Mouse (Mus musculus) CD4-positive naive resting alpha-beta T cell, adult 57 days (primary cell): ENCODE results near the gene Ppwd1. TPM values are rescaled to one million over a fixed set of nuclear protein-coding genes. Genes with fewer than 3 reads are reported as not detected.

Source experiments
- total RNA-seq: library from RNA; stranded (reverse); gene quantifications from one replicate; pipeline ENCODE4 v1.2.4, GENCODE M21; 2023

Gene Ppwd1
- total RNA-seq = 25.6 TPM

DNA sequence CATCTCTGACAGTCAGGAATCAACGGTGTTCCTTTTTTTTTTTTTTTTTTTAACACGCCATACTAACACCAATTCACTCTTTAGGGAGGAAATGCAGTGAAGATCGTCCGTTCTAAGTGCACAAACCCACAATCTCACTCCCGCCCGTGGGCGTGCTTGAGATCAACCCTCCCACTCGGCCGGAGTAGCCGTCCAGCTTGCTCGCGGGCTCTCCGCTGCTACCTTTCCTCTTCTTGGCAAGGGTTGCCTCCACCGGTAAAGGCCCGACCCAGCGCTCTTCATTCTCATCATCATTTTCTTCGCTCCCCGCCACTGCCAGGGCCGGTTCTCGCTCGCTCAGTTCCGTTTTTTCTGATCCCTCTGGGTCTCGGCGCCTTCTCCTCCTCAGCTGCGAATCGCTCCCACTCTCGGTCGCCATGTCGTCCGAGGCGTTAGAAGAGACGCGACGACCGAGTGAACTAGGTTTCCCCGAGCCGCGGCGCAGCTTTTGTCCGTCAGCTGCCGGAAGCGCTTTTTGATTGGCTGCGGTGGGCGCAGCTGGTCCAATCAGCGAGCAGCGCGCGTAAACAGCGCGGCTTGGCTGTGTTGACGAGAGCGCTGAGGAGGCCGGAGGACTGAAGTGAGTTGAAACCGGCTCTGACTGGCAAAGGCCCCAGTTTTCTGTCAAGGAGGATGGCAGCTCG is at the start of gene Ppwd1, which contains the start of gene Cenpk:
TSS of gene Ppwd1 (minus strand) at position 460 of the 683 bp plus-strand sequence.
TSS of gene Cenpk (plus strand) at position 228 of the 683 bp plus-strand sequence.

GRCm38 (mm10) chr13:104178650-104179121 is 50.0 kb downstream of the Ppwd1 start, which contains the start of gene Trim23:
Gene Trim23, plus strand, starts transcription at chr13:104178797.

DNA sequence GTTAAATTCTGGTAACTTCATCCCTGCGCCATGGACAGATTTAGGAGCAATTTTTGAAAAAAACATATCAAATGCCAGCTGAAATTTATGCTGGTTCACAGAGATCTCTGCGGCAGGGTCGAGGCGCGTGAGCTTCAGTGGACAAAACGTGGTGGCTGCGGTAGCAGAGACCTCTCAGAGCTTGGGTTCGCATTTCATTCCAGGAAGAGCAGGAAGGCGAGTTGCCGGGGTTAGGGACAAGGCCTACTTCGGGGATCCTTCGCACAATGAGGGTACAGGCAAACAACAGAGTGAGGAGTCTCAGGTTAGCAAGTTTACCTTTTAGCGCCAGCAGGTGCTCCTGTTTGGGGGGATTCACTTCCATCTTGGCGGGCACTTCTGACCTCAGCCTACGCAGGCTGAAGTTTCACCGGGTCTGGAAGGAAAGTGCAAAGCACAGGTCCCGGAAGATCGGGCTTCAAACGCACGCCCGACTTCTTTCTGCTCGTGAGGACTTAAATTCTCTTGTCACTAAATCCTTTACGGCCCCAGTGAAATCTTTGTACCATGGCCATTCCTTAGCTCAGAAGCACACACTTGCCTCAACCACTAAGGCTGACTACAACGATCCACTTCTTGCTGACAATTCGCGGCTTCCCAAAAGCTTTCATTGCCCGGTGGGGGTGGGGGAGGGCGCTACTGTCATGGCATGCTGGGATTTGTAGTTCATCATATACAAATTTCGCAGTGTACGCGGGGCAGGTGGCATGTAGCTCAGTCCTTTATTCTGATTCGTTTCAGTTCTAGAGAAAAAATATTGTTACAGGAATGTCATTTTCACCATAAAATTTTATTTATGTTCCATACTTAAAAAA is 50.6 kb downstream of the Ppwd1 start, which contains the start of gene Trappc13:
TSS of gene Trappc13 (minus strand) at position 674 of the 854 bp plus-strand sequence.

Other genes with a start within 250 kb of the Ppwd1 start
- 16.0 TPM for gene Nln, start 119.2 kb downstream of the Ppwd1 start, total RNA-seq
- gene Sgtb, start 119.1 kb downstream of the Ppwd1 start, total RNA-seq = 0.35 TPM
- gene Trappc13, start 50.4 kb downstream of the Ppwd1 start, total RNA-seq = 30.2 TPM
- 14.8 TPM for gene Trim23, start 50.0 kb downstream of the Ppwd1 start, total RNA-seq
- gene Cenpk, start 232 bp downstream of the Ppwd1 start, total RNA-seq = 1.7 TPM
- 21.4 TPM for gene Adamts6, start 59.0 kb upstream of the Ppwd1 start, total RNA-seq